Mouse (Mus musculus): ENCODE data around the gene Bglap2.
"Not testable (repeated sequence)": the region's sequence is repeated elsewhere in the genome, so short reads cannot be mapped to it uniquely, and the experiment has no call there.

Bglap2 gene

DNA sequence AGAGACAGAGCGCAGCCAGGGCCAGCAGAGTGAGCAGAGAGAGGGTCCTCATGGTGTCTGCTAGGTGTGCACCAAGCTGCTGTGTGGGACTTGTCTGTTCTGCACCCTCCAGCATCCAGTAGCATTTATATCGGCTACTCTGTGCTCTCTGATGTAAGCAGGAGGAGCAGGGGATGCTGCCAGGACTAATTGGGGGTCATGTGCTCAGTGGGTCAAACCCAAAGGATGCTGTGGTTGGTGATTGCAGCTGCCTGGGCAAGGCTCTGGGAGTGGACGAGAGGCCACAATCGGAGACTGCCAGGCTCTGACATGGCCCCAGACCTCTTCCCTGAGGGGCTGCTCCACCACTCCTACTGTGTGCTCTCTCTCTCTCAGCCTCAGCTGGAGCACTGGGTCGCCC, at the start of gene Bglap2:
Gene Bglap2, minus strand, starts transcription at position 101 of the 400 bp plus-strand sequence.
- not testable (repeated sequence) for DNase-seq (ENCODE audit: low spot score in 2 of 2)

DNA sequence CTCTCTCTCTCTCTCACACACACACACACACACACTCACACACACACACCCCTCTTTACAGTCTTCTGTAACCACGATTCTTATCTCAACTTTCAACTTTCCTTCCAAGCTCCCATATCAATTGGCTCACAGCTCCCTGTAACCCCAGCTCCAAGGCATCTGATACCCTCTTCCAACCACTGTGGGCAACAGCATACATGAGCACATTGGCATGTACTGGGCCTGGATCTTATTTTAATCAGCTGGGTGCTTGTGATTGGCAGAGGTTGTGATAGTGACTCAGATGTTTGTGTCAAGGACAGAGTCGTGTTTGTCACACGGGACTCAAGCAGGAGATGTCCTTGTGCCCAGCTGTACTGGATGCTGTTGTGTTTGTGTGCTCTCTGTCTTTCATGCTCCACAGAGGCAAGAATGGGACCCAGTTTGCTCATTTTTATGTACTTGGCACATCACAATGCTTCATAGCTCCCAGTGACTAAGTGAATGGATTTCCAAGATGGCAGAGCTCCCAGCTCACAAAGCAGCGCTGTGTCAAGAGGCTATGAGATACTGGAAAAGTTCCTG, 48.9 kb upstream of the Bglap2 start:
- DNase-seq (ENCODE audit: low spot score in 2 of 2): no peak

DNA sequence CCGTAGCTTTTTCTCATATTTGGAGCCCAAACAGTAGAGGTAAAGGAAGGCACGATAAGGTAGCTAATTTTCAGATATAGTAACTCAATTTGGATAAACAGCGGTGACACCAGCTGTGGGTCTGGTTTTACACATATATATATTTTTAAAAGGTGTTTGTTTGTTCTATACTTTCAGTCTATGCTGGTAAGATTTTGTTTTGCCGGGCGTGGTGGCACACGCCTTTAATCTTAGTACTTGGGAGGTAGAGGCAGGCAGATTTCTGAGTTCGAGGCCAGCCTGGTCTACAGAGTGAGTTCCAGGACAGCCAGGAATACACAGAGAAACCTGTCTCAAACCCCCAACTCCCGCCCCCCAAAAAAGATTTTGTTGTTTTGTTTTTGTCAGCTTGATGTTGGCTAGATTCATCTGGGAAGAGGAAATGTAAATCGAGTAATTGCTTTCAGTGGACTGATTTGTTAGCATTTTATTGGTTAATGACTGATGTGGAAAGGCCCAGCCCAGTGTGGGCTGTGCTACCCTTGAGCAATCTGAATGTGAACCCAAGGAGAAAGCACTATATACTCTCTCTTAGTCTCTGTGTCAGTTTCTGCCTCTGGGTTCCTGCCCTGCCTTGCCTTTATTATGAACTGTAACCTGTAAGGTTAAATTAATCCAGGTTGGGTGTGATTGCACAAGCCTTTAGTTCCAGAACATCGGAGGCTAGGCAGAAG, 47.4 kb upstream of the Bglap2 start:
- no peak for DNase-seq (ENCODE audit: low spot score in 2 of 2)

DNA sequence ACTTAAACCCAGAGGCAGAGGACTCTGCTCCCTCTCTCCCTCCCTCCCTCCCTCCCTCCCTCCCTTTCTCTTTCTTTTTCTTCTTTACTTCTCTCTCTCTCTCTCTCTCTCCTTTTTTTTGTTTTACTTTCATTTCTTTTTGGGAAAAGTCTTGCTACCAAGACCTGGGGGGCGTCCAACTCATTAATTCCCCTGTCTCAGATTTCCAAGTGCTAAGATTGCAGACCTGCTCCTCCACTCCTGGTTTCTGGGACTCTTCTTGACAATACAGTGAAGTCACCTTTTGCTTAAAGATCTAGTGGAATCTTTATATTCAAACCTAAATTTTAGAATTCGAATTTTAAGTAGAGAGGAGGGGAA, 46.8 kb upstream of the Bglap2 start:
- DNase-seq (ENCODE audit: low spot score in 2 of 2): no peak

DNA sequence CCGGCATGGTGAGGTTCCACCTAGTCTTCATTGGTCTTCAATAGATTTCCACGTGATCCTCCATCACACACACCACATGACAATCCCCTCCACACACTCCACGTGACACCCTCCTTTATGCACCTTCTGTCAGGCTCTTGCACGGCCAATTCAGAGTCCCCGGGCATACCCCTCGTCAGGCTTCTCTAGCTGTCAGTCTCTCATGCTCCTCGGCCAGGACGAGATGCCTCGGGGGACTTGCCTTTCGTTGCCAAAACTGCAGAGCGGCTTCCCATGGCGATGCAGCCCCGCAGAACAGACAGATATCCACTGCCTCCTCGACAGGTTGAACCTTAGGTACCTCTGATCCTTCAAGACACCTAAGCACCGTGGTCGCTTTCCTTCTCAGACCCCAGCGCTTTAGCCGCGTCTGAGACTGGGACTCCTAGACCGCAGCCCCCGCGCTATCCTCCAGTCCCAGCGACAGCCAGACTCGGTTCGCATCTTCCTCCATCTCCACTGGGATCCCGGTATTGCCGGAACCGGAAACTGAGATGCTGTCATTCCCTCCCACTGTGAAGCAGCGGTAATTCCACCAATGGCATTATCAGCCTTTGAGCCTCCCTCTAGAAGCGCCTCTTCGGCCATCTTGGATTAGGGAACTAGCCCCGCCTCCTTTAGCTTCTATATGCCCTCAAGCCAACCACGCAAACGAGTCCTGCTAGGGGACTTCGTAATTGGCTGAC, 46.3 kb upstream of the Bglap2 start, which contains the start of gene Slc25a44:
Gene Slc25a44, minus strand, starts transcription at position 535 of the 725 bp plus-strand sequence.
- peak; percentile 96 to 98 for DNase-seq (ENCODE audit: low spot score in 2 of 2)

DNA sequence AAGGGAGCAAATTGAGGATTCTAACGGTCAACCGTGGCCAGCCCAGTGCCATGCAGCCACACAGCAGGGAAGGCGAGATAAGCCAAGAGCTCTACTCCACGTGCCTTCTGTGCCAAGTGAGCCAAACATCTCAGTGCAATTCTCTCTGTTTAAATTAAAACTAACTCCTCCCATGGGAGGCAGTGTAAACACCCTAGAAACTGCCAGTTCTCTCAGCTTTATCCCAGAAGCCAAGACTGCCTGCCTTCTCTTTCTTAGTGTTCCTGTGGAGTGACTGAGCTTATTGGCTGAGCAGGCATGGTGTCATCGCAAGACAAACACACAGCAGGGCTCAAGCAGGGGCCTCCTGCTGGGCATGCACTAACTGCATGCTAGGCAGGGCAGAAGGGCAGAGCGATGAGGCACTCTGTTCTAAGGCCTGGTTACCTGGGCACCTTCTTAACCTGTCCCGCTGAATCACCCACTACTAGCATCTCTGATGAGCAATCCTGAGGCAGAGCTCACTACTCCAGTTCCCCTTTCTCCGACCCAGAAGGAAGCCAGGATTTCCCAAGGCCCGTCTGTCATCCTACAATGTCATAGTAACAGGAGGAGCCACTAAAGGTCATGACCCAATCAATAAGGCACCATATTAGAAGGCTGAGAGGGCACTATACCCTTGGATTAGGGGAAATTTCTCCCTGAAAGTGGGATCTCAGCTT, 43.7 kb upstream of the Bglap2 start:
- peak in 1 of 2 experiments; percentile 49 for DNase-seq (ENCODE audit: low spot score in 2 of 2)

DNA sequence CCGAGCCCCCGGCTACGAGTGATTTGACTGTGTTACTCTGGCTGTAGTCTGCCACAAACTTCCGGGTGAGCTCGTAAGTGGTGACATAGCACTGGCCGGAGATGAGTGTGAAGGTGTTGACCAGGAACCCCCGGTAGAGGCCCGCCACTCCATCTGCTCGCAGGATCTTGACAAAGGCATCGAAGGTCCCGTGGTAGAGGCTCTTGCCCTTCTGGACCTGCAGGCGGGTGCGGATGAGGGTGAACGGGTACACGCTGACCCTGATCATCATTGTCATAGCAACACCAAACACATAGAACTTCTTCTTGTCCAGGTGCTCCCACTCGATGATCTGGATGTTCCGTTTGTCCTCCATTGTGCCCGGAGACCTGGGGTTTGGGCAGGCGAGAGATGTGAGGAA, 42.3 kb upstream of the Bglap2 start:
- DNase-seq (ENCODE audit: low spot score in 2 of 2): no peak

DNA sequence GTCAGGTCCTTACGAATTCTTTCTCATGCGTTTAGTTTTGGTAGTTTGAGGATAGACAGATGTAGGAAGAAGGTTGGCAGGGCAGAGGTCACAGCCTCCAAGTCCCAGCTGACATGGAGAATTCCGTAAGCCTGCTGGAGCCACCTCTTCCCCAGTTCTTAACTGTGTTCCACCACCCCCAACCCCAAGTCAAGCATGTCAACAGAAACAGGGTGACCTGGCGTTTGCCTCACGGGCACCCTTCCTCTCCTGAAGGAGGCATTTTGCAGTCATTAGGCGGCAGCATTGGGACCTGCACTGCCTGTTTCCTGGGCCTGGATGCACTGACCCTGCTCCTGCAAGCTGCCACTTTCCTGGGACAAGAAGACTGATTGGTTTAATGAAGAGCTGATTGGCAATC, 39.5 kb upstream of the Bglap2 start:
- DNase-seq (ENCODE audit: low spot score in 2 of 2): no peak

DNA sequence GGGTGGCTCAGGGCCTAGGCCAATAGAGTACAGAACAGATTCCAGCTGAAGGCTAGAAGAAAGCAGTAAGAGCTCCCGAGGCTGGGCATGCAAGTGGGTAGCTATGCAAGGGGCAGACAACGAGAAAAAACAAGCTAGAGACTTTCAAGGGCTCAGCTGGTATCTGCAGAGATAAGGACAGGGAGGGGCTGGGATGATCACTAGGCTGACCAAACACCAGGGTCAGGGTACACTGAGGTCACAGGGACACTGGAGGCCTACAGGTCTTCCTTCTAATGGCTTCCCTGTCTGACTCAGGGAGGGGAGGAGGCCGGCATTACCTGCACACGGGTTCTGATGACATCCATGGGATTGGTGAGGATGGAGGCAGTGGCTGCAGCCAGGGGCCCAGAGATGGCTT, 37.2 kb upstream of the Bglap2 start:
- no peak for DNase-seq (ENCODE audit: low spot score in 2 of 2)

DNA sequence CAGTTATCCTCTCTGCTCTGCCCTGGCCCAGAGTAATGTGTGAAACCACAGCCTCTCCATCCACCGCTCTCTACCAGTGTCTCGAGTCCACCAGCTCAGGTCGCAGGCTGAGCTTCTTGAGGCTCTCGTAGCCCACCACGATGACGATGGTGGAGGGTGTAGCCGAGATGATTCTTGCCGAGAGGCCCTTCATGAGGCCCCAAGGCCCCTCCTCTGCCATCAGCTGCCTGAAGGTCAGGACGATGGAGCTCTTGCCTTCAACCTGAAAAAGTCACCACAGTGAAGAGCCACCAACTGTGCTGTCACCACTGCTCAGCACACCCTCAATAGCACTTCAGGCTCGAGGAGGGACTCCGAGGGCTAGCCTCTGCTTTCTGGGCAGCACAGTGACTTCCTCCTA, 34.1 kb upstream of the Bglap2 start:
- DNase-seq (ENCODE audit: low spot score in 2 of 2): no peak

DNA sequence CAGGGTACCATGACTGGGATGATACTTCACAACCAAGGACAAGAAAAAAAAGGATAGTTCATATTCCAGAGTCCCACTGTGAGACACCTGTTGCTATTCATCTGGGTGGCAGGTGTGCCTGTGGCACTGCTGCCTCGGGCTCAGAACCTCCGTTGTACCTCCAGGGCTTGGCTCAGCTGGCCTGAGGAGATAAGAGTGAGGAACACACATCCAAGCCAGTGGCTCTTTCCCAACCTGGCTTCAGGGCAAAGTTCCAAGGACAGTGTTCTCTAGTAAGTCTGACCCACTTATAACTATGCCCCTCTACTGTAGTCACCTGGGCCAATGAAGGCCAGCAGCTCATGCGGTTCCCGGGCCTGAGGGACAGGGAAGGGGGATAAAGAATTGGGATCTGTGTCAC, 33.2 kb upstream of the Bglap2 start:
- no peak for DNase-seq (ENCODE audit: low spot score in 2 of 2)

DNA sequence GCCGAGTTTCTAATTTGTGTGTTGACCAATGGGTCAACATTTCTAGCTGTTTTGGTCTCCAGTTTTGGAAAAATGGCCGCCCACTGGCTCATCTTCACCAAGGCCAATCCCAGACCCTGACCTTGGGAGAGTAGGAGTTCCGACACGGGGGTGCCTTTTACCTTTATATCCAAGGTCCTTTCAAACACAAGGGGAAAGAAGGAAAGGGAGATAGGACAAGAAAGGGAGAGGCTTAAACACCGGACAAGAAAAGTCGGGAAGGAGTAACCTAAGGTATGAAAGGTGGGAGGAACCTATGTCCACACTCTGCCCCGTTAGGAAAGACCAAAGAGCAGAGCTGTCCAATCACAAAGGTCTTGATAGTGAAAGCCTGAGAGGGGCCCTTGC, 32.1 kb upstream of the Bglap2 start:
- DNase-seq (ENCODE audit: low spot score in 2 of 2): peak in 1 of 2 experiments; percentile 21

DNA sequence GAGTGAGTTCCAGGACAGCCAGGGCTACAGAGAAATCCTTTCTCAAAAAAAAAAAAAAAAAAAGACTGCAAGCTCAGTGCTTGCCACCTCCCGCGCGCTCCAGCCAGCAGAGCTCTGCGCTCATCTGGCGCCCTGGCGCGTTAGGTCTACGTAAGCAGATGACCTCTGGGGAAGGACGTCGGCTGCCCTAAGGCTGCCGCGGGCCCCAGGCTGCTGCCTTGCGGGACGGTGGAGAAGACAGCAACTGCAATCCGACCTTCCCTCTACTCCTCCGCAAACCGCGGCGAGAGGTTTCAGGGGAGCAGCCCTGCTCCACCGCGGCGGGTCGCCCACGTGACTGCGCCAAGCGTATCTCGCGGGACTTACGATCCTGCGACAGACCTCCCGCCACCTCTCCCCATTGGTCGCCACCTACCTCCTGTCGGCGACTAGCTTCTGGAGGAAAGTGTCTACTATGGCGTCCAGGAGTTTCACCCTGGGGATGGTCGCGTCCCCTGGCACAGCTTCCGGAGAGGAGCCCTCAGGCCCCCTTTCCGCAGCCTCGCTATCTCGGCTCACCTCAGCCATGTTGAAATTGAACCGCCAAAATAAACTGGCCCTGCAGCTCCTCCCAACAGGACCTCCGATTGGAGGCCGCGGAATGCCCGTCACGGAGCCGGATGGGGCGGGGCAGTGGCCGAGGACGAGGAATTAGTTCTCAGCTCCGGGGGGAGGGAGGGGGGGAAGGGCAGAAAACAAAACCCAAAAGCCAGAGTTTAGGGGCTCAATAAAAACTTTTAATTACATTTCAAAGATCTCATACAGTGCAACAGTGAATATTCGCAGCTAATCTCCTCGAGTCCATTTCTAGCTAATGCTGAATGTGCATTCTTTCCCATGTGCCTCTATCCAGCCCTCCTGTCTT, 31.5 kb upstream of the Bglap2 start, which contains the start of gene Pmf1:
Gene Pmf1, minus strand, starts transcription at position 591 of the 904 bp plus-strand sequence.
- DNase-seq (ENCODE audit: low spot score in 2 of 2): peak; percentile 93 to 94

DNA sequence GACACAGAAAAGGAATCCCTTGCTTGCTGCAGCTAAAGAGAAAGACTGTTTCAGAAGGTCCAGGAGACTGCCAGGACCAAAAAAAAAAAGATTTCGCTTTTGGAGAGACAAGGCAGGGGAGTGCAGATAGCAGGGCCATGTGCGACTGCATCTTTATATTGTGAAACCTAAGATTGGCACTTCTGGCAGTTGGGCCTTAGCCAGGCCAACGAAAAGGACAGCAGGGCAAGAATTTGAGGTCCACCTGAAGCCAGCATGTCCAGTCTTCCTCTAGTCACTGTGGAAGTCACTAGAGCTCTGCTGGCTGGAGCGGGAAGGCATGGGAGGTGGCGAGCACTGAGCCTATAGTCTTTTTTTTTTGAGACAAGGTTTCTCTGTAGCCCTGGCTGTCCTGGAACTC, 30.5 kb upstream of the Bglap2 start:
- no peak for DNase-seq (ENCODE audit: low spot score in 2 of 2)

DNA sequence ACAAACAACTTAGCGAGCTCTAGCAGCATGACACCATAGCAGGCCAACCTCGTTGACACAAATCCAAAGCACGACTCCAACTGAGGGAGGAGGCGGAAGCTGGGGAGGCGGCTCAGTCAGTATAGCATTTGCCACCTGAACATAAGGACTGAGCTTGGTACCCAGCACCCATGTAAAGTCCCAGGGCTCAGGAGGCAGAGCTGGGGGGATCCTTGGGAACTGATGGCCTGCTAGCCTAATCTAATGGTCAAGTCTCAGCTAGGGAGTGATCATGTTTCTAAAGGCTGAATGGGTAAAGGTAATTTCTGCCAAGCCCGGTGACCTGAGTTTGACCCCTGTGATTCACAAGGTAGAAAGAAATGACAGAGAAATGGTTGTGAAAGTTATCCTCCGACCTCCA, 29.0 kb upstream of the Bglap2 start:
- DNase-seq (ENCODE audit: low spot score in 2 of 2): no peak

DNA sequence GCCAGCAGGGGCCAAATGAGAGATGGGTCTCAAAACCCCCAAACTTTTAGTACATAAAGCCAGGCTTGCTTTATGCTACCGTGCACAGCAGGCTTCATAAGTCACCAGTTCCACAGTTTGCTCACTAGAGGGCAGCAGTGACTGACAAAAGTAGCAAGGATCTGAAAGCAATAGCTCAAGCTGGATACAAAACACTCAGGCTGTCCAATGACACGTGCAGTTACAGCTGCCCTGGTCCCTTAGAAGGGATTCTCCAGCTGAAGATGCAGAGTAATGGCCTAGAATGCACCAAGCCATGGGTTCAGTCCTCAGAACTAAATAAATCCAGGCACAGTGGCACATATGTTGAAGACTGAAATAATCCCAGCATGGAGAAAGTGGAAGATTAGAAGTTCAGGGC, 28.6 kb upstream of the Bglap2 start:
- DNase-seq (ENCODE audit: low spot score in 2 of 2): peak; percentile 79 to 81

DNA sequence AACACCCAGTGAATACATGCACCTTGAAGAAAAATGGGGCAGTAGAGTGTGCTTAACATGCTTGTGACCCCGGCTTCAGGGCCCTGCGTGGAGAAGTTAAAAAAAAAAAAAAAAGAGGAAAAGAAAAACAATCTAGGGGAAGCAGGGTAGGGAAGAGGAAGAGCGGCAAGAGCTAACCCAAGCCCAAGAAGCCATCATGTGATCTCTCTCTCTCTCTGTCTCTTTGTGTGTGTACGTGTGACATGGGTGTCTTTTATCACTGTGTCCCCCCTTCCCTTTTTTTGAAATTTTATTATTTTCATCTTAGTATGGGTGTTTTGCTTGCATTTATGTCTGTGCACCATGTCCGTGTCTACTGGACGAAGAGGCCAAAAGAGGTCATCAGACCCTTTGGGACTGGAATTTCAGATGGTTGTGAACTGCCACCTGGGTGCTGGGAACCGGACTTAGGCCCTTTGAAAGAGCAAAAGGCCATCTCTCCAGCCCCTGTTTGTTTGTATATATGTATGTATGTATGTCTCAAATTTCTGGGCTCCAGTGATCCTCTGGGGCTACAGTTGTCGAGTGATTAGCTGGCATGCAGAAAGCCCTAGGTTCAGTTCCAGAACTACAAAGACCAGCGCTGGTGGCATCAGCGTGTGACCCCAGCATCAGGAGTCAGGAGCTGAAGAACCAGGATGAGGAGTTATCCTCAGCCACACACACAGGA, 25.2 kb upstream of the Bglap2 start:
- DNase-seq (ENCODE audit: low spot score in 2 of 2): no peak

DNA sequence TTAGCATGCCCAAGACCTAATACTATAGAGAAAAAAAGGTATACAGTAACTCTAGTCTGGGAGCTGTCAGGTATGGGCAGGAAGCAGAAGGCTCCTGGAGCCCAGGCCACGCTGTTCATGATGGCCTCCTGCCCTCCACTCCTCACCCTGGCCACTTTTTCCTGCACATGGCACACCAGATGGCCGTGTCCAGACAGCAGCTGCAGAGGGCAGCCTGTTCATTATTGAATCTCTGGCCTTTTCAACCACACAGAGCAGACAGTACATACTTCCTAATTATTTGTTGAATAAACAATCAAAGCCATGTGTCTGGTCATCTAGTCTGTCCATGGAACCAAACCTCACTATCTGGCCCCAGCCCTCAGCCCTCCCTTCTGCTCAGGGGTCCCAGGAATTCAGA, 20.2 kb upstream of the Bglap2 start:
- no peak for DNase-seq (ENCODE audit: low spot score in 2 of 2)

DNA sequence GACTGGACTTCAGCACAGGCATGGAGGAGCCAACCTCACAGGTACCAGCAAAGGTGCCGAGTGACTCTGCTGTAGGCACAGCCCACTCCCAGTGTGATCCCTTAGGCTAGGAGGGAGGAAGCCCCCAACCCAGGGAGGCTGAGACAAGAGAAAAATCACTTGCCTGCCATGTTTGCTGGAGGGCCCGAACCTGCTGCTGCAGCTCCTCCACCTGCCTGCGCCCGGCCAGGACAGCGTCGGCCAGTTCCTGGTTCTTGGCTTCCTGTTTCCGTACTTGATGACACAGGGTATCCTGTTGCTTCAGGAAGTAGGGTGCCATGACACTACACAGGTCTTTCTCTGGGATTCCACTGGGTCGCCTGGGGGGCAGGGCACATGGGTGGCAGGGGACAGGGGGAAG, 17.2 kb upstream of the Bglap2 start:
- no peak for DNase-seq (ENCODE audit: low spot score in 2 of 2)

DNA sequence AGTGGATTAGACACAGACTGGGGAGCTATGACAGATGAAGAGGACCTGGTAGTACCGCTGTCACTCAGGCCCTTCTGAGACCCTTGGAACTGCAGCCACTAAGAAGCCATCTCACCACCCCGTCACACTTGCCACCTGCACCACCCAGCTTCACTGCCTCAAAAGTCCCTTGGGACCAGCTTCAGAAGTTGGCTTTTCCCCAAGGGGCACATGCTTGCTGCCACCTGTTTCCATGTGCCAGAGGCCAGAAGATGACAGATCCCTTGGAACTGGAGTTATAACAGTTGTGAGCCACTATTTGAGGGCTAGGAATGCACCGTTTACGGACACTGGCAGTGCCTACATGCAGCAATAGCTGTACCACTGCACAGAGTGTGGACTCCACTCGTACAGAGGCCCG, 16.8 kb upstream of the Bglap2 start:
- DNase-seq (ENCODE audit: low spot score in 2 of 2): no peak
